Mouse (Mus musculus) CH12.LX (cell line): ENCODE data around the gene Lin28a. TPM values are rescaled to one million over a fixed set of nuclear protein-coding genes. Genes with fewer than 3 reads are reported as not detected.

Experiments used
- DNase-seq: peaks from one replicate; pipeline ENCODE4 v3.0.0-alpha.2; 2013; ENCODE audit errors: extremely low read depth
- H3K27ac ChIP-seq: 2 replicates; pipeline ENCODE4 v1.5.1; 2012; ENCODE audit warnings: low read depth, mild to moderate bottlenecking, control low read depth, moderate library complexity; ENCODE audit not compliant: insufficient read depth
- H3K27me3 ChIP-seq: replicated peaks from 2 replicates; pipeline ENCODE3; 2012; ENCODE audit warnings: inconsistent platforms
- H3K36me3 ChIP-seq, 2 experiments: replicated peaks in 1 of 2; 2 replicates each; pipeline versions ENCODE3 to v1.6.1; 2012; ENCODE audit warnings: inconsistent platforms in 1 of 2, low read length in 1 of 2, mild to moderate bottlenecking in 1 of 2, mixed read lengths in 1 of 2, moderate library complexity in 1 of 2; ENCODE audit not compliant: control insufficient read depth in 1 of 2, insufficient read depth in 1 of 2
- H3K4me1 ChIP-seq, 2 experiments: 2 replicates each; pipeline ENCODE4 v1.6.1; 2012; ENCODE audit warnings: inconsistent platforms in 1 of 2, moderate library complexity in 1 of 2; ENCODE audit not compliant: insufficient read depth in 2 of 2, control insufficient read depth in 1 of 2
- H3K4me2 ChIP-seq: 2 replicates; pipeline ENCODE4 v1.6.1; 2012; ENCODE audit warnings: low read depth, mild to moderate bottlenecking, control low read depth; ENCODE audit not compliant: poor library complexity, insufficient read depth, severe bottlenecking
- H3K4me3 ChIP-seq, 3 experiments: fragments of 150-350 bp in 1 of 3; sonication (generic) in 1 of 3; replicated peaks in 1 of 3; 2 replicates each; pipeline versions ENCODE3 to v1.5.1; 2011 to 2012; ENCODE audit warnings: low read depth in 2 of 3, low read length in 2 of 3, mild to moderate bottlenecking in 2 of 3, moderate library complexity in 2 of 3, control low read depth in 1 of 3, improper control_type of control experiment in 1 of 3, inconsistent platforms in 1 of 3, mixed read lengths in 1 of 3; ENCODE audit not compliant: poor library complexity in 1 of 3
- H3K79me2 ChIP-seq: replicated peaks from 2 replicates; pipeline ENCODE4 v1.6.1; 2012; ENCODE audit warnings: mild to moderate bottlenecking, moderate library complexity; ENCODE audit not compliant: control insufficient read depth, poor library complexity, insufficient read depth, severe bottlenecking; ENCODE audit errors: extremely low read depth
- H3K9ac ChIP-seq: 2 replicates; pipeline ENCODE4 v1.6.1; 2012; ENCODE audit warnings: low read depth, mild to moderate bottlenecking, control low read depth, moderate library complexity; ENCODE audit not compliant: insufficient read depth
- H3K9me3 ChIP-seq: replicated peaks from 2 replicates; pipeline ENCODE3; 2012; ENCODE audit warnings: low read length, inconsistent platforms, mixed read lengths
- CHD2 ChIP-seq: IDR thresholded peaks from 2 replicates; pipeline ENCODE4 v1.6.1; 2011; ENCODE audit warnings: low read length, improper control_type of control experiment
- CTCF ChIP-seq, 2 experiments: IDR thresholded peaks in 1 of 2; conservative IDR thresholded peaks in 1 of 2; 2 replicates each; pipeline ENCODE4 v1.5.1; 2011 to 2012; ENCODE audit warnings: low read depth in 2 of 2, low read length in 2 of 2, improper control_type of control experiment in 1 of 2, inconsistent platforms in 1 of 2, mild to moderate bottlenecking in 1 of 2, moderate library complexity in 1 of 2
- ELF1 ChIP-seq: IDR thresholded peaks from 2 replicates; pipeline ENCODE4 v1.6.1; 2014; ENCODE audit warnings: low read depth, mild to moderate bottlenecking, inconsistent platforms, low read length, improper control_type of control experiment
- EP300 ChIP-seq: IDR thresholded peaks from 2 replicates; pipeline ENCODE4 v1.6.1; 2011; ENCODE audit warnings: low read length, improper control_type of control experiment
- GABPA ChIP-seq: IDR thresholded peaks from 2 replicates; pipeline ENCODE4 v1.6.1; 2012; ENCODE audit warnings: low read depth, low read length, improper control_type of control experiment, inconsistent platforms; ENCODE audit not compliant: insufficient replicate concordance
- JUN ChIP-seq: IDR thresholded peaks from 2 replicates; pipeline ENCODE4 v1.6.1; 2011; ENCODE audit warnings: low read depth, mild to moderate bottlenecking, low read length, improper control_type of control experiment, moderate library complexity; ENCODE audit not compliant: insufficient read depth
- MEF2A ChIP-seq: IDR thresholded peaks from 2 replicates; pipeline ENCODE4 v1.6.1; 2014; ENCODE audit warnings: low read depth, mild to moderate bottlenecking, inconsistent platforms, low read length, improper control_type of control experiment, borderline replicate concordance
- MXI1 ChIP-seq: IDR thresholded peaks from 2 replicates; pipeline ENCODE4 v1.6.1; 2011; ENCODE audit warnings: mild to moderate bottlenecking, low read depth, low read length, improper control_type of control experiment
- NELFE ChIP-seq: IDR thresholded peaks from 2 replicates; pipeline ENCODE4 v1.6.1; 2011; ENCODE audit warnings: low read depth, low read length, improper control_type of control experiment
- PAX5 ChIP-seq: IDR thresholded peaks from 2 replicates; pipeline ENCODE4 v1.6.1; 2012; ENCODE audit warnings: low read length, inconsistent platforms, mixed read lengths
- POLR2AphosphoS2 ChIP-seq: IDR thresholded peaks from 2 replicates; pipeline ENCODE4 v1.6.1; 2011; ENCODE audit warnings: low read depth, low read length, improper control_type of control experiment
- RCOR1 ChIP-seq: conservative IDR thresholded peaks from 2 replicates; pipeline ENCODE4 v1.6.1; 2012; ENCODE audit warnings: low read depth, mild to moderate bottlenecking, inconsistent platforms, low read length, improper control_type of control experiment
- SIN3A ChIP-seq: IDR thresholded peaks from 2 replicates; pipeline ENCODE4 v1.6.1; 2012; ENCODE audit warnings: low read length, improper control_type of control experiment, inconsistent platforms
- UBTF ChIP-seq: IDR thresholded peaks from 2 replicates; pipeline ENCODE4 v1.6.1; 2012; ENCODE audit warnings: low read depth, mild to moderate bottlenecking, inconsistent platforms, low read length, improper control_type of control experiment, moderate library complexity
- ZMIZ1 ChIP-seq: IDR thresholded peaks from 2 replicates; pipeline ENCODE4 v1.6.1; 2012; ENCODE audit warnings: low read depth, mild to moderate bottlenecking, inconsistent platforms, low read length, improper control_type of control experiment
- ZNF384 ChIP-seq: IDR thresholded peaks from 2 replicates; pipeline ENCODE4 v1.6.1; 2012; ENCODE audit warnings: low read depth, low read length, improper control_type of control experiment, inconsistent platforms
- dilution Hi-C: fragments of 300-500 bp; cut with MboI; formaldehyde crosslinking; loops from 2 replicates; pipeline ENCODE4 v1.14.3; 2020; ENCODE audit warnings: low sequenced_read_pairs; ENCODE audit not compliant: extremely low pct_unique_long_range_greater_than_20kb, extremely low pct_ligation_motif_present
- in situ Hi-C: fragments of 300-500 bp; cut with MboI; formaldehyde crosslinking; loops from 3 replicates; pipeline ENCODE4 v1.14.3; 2019; ENCODE audit warnings: low sequenced_read_pairs, low pct_ligation_motif_present, low pct_unique_long_range_greater_than_20kb, mixed read lengths
- polyA plus RNA-seq: library from polyadenylated mRNA; unstranded; fragments of >175 nt; gene quantifications from 2 replicates; pipeline ENCODE4 v1.2.1, GENCODE M21; 2012; ENCODE audit warnings: low read depth; ENCODE audit not compliant: insufficient read length
- total RNA-seq, 2 experiments: library from RNA; depleted of rRNA; stranded (reverse); fragments of 300-350 nt in 1 of 2; fragments of >200 nt in 1 of 2; gene quantifications; 2 replicates each; pipeline ENCODE4 v1.2.3; 2012 to 2014

Gene Lin28a
- total and polyA plus RNA-seq, 3 experiments = 0.08 TPM; not detected in 2

GRCm38 (mm10) chr4:134025802-134026201, 7.2 kb upstream of the Lin28a start:
- H3K4me2 ChIP-seq = no peak overlapping the region
- H3K27ac ChIP-seq = no peak overlapping the region
- H3K9me3 ChIP-seq = peaks cover 8% of the 10 kb centered on the region
- dilution Hi-C loops = no loop called here
- TF ChIP-seq SIN3A (no peak), CTCF (conservative IDR thresholded peaks at IDR 0.05 in 1 of 2, IDR thresholded peaks at IDR 0.05 in 1 of 2; ENCODE audit: low read depth in 2 of 2, low read length in 2 of 2) (no peak), GABPA (no peak), PAX5 (no peak), EP300 (no peak), ZNF384 (no peak), RCOR1 (no peak), UBTF (no peak), ZMIZ1 (no peak), CHD2 (no peak), POLR2AphosphoS2 (no peak), MXI1 (no peak), MEF2A (no peak), ELF1 (no peak), JUN (no peak)
- H3K4me3 ChIP-seq = no peak overlapping the region
- H3K27me3 ChIP-seq = peaks cover 7% of the 10 kb centered on the region
- no peaks in the 10 kb centered on the region for H3K36me3 ChIP-seq
- no peaks in the 10 kb centered on the region for H3K4me1 ChIP-seq
- DNase-seq = no peak
- H3K9ac ChIP-seq = no peak overlapping the region
- in situ Hi-C loops = no loop called here
- H3K79me2 ChIP-seq = no peaks in the 10 kb centered on the region

DNA sequence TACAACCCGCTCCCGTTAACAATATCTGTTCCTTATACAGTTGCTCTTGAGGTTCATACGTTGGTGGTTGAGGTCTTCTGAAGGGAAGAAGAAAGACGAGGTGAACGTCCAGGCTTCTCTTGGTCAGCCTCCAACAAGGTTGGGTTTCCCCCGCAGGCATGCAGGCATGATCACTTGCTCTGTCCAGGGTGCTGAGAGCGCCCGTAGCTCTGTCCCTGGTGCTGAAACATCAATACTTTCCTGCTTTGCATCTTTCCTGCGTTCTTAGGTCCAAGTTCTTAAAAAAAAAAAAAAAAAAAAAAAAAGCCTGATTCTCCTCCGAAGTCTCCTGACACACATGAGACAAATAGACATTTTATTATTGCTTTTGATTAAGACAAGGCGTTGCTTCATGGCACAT, 2.0 kb upstream of the Lin28a start:
- peaks cover 15% of the 10 kb centered on the region for H3K9me3 ChIP-seq
- in situ Hi-C loops (no loop called here), dilution Hi-C loops (no loop called here)
- no peaks in the 10 kb centered on the region for H3K36me3 ChIP-seq
- peak; percentile 26 for DNase-seq
- H3K9ac ChIP-seq = no peak overlapping the region
- no peak overlapping the region for H3K27ac ChIP-seq
- no peak overlapping the region for H3K4me3 ChIP-seq
- no peaks in the 10 kb centered on the region for H3K4me1 ChIP-seq
- no peaks in the 10 kb centered on the region for H3K79me2 ChIP-seq
- H3K27me3 ChIP-seq = peaks cover 12% of the 10 kb centered on the region
- peak; percentile 98 for TF ChIP-seq MXI1
- peak; percentile 100 for TF ChIP-seq SIN3A
- TF ChIP-seq NELFE = no peak
- no peak overlapping the region for H3K4me2 ChIP-seq
